Mouse (Mus musculus): Measurements from ENCODE around the gene Srrt.
"Not testable (repeated sequence)": the region's sequence is repeated elsewhere in the genome, so short reads cannot be mapped to it uniquely, and the experiment has no call there.

The Srrt gene

GRCm38 (mm10) chr5:137295712-137296111 lies 11.8 kb downstream of the Srrt start:
- no peak for DNase-seq

- no peak for DNase-seq
These were observed 12.2 kb downstream of the Srrt start for GRCm38 (mm10) chr5:137295296-137295695.

- DNase-seq = no peak
These were observed 12.8 kb downstream of the Srrt start for GRCm38 (mm10) chr5:137294744-137295093.

- DNase-seq = peak; percentile 89 to 91
These were observed 13.4 kb downstream of the Srrt start, which contains the start of gene Ufsp1 for GRCm38 (mm10) chr5:137293839-137294743. Gene Ufsp1 (plus strand): TSS chr5:137294629.

- peak; percentile 70 to 78 for DNase-seq
These were observed 14.2 kb downstream of the Srrt start for GRCm38 (mm10) chr5:137293282-137293681.

- DNase-seq = no peak
These were observed 16.0 kb downstream of the Srrt start for GRCm38 (mm10) chr5:137291381-137291926.

GRCm38 (mm10) chr5:137290677-137291076 lies 16.8 kb downstream of the Srrt start:
- DNase-seq = peak; percentile 54 to 72

- DNase-seq = no peak
These were observed 17.7 kb downstream of the Srrt start for GRCm38 (mm10) chr5:137289591-137290365.

GRCm38 (mm10) chr5:137288999-137289470 lies 18.4 kb downstream of the Srrt start:
- DNase-seq = peak in 1 of 2 experiments; percentile 43

- DNase-seq = no peak
These were observed 19.3 kb downstream of the Srrt start for GRCm38 (mm10) chr5:137287953-137288743.

- no peak for DNase-seq
These were observed 20.2 kb downstream of the Srrt start, which contains the start of gene Ache for GRCm38 (mm10) chr5:137287032-137287952. Gene Ache (plus strand): TSS chr5:137287519.

- peak; percentile 73 to 91 for DNase-seq
These were observed 20.8 kb downstream of the Srrt start for GRCm38 (mm10) chr5:137286655-137287031.

- no peak for DNase-seq
These were observed 21.5 kb downstream of the Srrt start for GRCm38 (mm10) chr5:137285986-137286385.

- peak in 1 of 2 experiments; percentile 47 for DNase-seq
These were observed 22.4 kb downstream of the Srrt start for GRCm38 (mm10) chr5:137285045-137285444.

GRCm38 (mm10) chr5:137284411-137284810 lies 23.1 kb downstream of the Srrt start:
- DNase-seq = not testable (repeated sequence)

GRCm38 (mm10) chr5:137277360-137278342 lies 29.8 kb downstream of the Srrt start:
- no peak for DNase-seq

- DNase-seq = peak in 1 of 2 experiments; percentile 42
These were observed 39.2 kb downstream of the Srrt start for GRCm38 (mm10) chr5:137268131-137268910.

GRCm38 (mm10) chr5:137264787-137265186 lies 42.7 kb downstream of the Srrt start:
- DNase-seq = no peak

Measured in spleen, adult 18-20 months (tissue).